Mouse (Mus musculus): ENCODE results near the gene Sh3d21. TPM values are rescaled to one million over a fixed set of nuclear protein-coding genes. Genes with fewer than 3 reads are reported as not detected.

The Sh3d21 gene
- polyA plus RNA-seq, 1 experiment from 2014 or later = 1.6 TPM

GRCm38 (mm10) chr4:126155183-126155582 is 8.1 kb downstream of the Sh3d21 start:
- H3K4me3 ChIP-seq (ENCODE audit: low read depth, low read length) = no peak overlapping the region
- H3K27ac ChIP-seq (ENCODE audit: low read depth, low read length) = no peak overlapping the region
- DNase-seq (ENCODE audit: low spot score) (peak; percentile 37), ATAC-seq (replicated peaks; ENCODE audit: low FRiP score) (no peak)
- 73% methylated on average over 4 of the region's 4 CpGs for WGBS
- H3K27me3 ChIP-seq (ENCODE audit: control insufficient read depth, insufficient read depth, low read length) = peaks cover 2% of the 10 kb centered on the region
- H3K36me3 ChIP-seq (ENCODE audit: control insufficient read depth, insufficient read depth, low read length) = no peaks in the 10 kb centered on the region
- H3K4me1 ChIP-seq (replicated peaks; ENCODE audit: control insufficient read depth, insufficient read depth, low read length) = no peaks in the 10 kb centered on the region
- H3K9ac ChIP-seq (ENCODE audit: low read length) = no peak overlapping the region
- no peak overlapping the region for H3K4me2 ChIP-seq (ENCODE audit: low read depth, low read length, severe bottlenecking)
- no peaks in the 10 kb centered on the region for H3K9me3 ChIP-seq (ENCODE audit: control insufficient read depth, low read length)

- no peak overlapping the region for H3K9ac ChIP-seq (ENCODE audit: low read length)
- peaks cover 24% of the 10 kb centered on the region for H3K27me3 ChIP-seq (ENCODE audit: control insufficient read depth, insufficient read depth, low read length)
- ATAC-seq (replicated peaks; ENCODE audit: low FRiP score) (no peak), DNase-seq (ENCODE audit: low spot score) (peak; percentile 48)
- no peak overlapping the region for H3K27ac ChIP-seq (ENCODE audit: low read depth, low read length)
- 59% methylated on average over 14 of the region's 14 CpGs for WGBS
- no peaks in the 10 kb centered on the region for H3K9me3 ChIP-seq (ENCODE audit: control insufficient read depth, low read length)
- no peak overlapping the region for H3K4me2 ChIP-seq (ENCODE audit: low read depth, low read length, severe bottlenecking)
- H3K4me3 ChIP-seq (ENCODE audit: low read depth, low read length) = no peak overlapping the region
- peaks cover 2% of the 10 kb centered on the region; the same call in 1 of the 2 replicates for H3K4me1 ChIP-seq (replicated peaks; ENCODE audit: control insufficient read depth, insufficient read depth, low read length)
- no peaks in the 10 kb centered on the region for H3K36me3 ChIP-seq (ENCODE audit: control insufficient read depth, insufficient read depth, low read length)
Measured at GRCm38 (mm10) chr4:126152864-126153263, 10.4 kb downstream of the Sh3d21 start.

DNA sequence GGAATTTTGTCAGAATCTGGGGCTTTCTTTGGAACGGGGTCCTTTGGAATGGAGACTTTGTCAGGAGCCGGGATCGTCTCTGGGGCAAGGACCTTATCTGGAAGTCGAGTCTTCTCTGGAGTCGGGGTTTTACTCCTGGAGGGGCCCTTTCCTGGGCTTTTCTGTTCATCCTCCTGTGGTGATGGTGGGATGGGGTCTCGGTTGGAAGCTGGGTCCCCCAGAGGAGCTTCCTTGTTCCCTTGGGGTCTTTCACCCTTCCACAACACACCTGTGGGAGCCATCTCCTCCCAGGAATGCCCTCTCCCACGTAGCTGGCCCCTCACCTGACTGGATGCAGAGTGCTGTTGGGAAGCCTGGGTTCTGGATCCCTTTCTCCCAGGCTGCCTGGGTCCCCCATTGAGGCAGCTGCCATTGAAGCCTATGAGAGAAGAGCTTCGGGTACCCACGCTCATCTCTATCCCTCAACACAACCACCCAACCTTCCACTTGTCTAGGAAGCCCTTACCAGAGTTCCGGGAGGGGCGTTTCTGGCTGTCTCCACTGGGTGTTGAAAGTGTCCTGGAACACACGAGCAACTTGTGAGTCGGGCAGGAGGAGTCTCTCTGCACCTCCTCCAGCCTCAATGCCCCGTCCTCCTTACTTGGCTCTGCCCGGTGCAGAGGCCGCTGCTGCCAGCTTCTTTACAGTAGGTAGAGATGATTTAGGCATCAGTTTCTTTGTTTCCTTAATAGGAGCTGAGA is 11.4 kb downstream of the Sh3d21 start:
- 84% methylated on average over 16 of the region's 16 CpGs for WGBS
- no peak overlapping the region for H3K27ac ChIP-seq (ENCODE audit: low read depth, low read length)

GRCm38 (mm10) chr4:126150949-126151320 is 12.4 kb downstream of the Sh3d21 start:
- Histone ChIP-seq H3K4me3 (ENCODE audit: low read depth, low read length) (no peak overlapping the region), H3K27me3 (ENCODE audit: control insufficient read depth, insufficient read depth, low read length) (peaks cover 28% of the 10 kb centered on the region), H3K9ac (ENCODE audit: low read length) (no peak overlapping the region), H3K27ac (ENCODE audit: low read depth, low read length) (no peak overlapping the region), H3K4me2 (ENCODE audit: low read depth, low read length, severe bottlenecking) (0 out of 2 replicates have a peak overlapping the region, but pooled peaks have one; percentile 18), H3K36me3 (ENCODE audit: control insufficient read depth, insufficient read depth, low read length) (no peaks in the 10 kb centered on the region), H3K9me3 (ENCODE audit: control insufficient read depth, low read length) (no peaks in the 10 kb centered on the region), H3K4me1 (replicated peaks; ENCODE audit: control insufficient read depth, insufficient read depth, low read length) (peaks cover 7% of the 10 kb centered on the region)
- ATAC-seq (replicated peaks; ENCODE audit: low FRiP score) (no peak), DNase-seq (ENCODE audit: low spot score) (peak; percentile 49)
- WGBS = 74% methylated on average over 6 of the region's 6 CpGs

More for the DNA sequence above, 11.4 kb downstream of the Sh3d21 start:
- Histone ChIP-seq H3K36me3 (ENCODE audit: control insufficient read depth, insufficient read depth, low read length) (no peaks in the 10 kb centered on the region), H3K9ac (ENCODE audit: low read length) (no peak overlapping the region), H3K4me2 (ENCODE audit: low read depth, low read length, severe bottlenecking) (no peak overlapping the region), H3K27me3 (ENCODE audit: control insufficient read depth, insufficient read depth, low read length) (peaks cover 28% of the 10 kb centered on the region), H3K4me3 (ENCODE audit: low read depth, low read length) (no peak overlapping the region), H3K4me1 (replicated peaks; ENCODE audit: control insufficient read depth, insufficient read depth, low read length) (peaks cover 7% of the 10 kb centered on the region), H3K9me3 (ENCODE audit: control insufficient read depth, low read length) (no peaks in the 10 kb centered on the region)
- ATAC-seq (replicated peaks; ENCODE audit: low FRiP score) = no peak
- DNase-seq (ENCODE audit: low spot score) = peak; percentile 45

DNA sequence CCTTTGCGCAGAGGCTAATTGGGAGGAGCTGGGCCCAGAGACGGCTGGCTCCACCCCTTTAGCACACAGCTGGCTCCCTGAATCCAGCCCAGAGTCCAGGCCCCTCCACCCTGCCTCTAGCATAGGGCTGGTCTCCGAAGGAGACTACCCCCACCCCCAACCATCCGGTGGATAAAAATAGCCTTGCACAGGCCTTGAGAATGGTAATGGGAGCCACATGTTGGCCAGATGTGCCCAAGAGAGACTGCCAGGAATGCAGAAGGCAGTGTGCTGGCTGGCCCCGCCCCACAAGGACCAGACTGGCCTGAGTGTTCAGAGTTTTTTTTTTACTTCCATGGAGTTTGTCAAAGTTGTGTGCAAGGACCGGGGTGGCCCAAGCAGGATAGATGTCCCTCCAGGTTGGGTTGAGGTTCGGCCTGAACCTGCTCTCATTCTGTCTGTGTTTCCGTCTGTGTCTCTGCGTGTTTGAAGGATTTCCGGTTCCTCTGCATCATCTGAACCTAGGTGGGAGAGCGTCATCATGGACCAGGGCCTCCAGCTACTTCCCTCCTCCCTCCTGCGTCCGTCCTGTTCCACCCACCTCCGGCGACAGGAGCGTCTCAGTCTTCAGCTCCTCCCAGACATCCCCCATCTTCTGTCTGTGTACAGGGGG is 12.9 kb downstream of the Sh3d21 start:
- Histone ChIP-seq H3K9me3 (ENCODE audit: control insufficient read depth, low read length) (no peaks in the 10 kb centered on the region), H3K36me3 (ENCODE audit: control insufficient read depth, insufficient read depth, low read length) (no peaks in the 10 kb centered on the region), H3K4me2 (ENCODE audit: low read depth, low read length, severe bottlenecking) (0 out of 2 replicates have a peak overlapping the region, but pooled peaks have one; percentile 24), H3K27ac (ENCODE audit: low read depth, low read length) (no peak overlapping the region), H3K9ac (ENCODE audit: low read length) (no peak overlapping the region), H3K4me3 (ENCODE audit: low read depth, low read length) (no peak overlapping the region), H3K27me3 (ENCODE audit: control insufficient read depth, insufficient read depth, low read length) (peaks cover 28% of the 10 kb centered on the region), H3K4me1 (replicated peaks; ENCODE audit: control insufficient read depth, insufficient read depth, low read length) (peaks cover 7% of the 10 kb centered on the region)
- ATAC-seq (replicated peaks; ENCODE audit: low FRiP score) (peak; percentile 35; the same call in 1 of the 2 replicates), DNase-seq (ENCODE audit: low spot score) (peak; percentile 73)
- 55% methylated on average over 16 of the region's 16 CpGs for WGBS

- WGBS = 60% methylated on average over 10 of the region's 10 CpGs
- no peak for ATAC-seq (replicated peaks; ENCODE audit: low FRiP score)
- Histone ChIP-seq H3K9ac (ENCODE audit: low read length) (no peak overlapping the region), H3K4me1 (replicated peaks; ENCODE audit: control insufficient read depth, insufficient read depth, low read length) (peaks cover 7% of the 10 kb centered on the region), H3K36me3 (ENCODE audit: control insufficient read depth, insufficient read depth, low read length) (no peaks in the 10 kb centered on the region), H3K4me3 (ENCODE audit: low read depth, low read length) (no peak overlapping the region; the same call in 1 of the 2 replicates), H3K27ac (ENCODE audit: low read depth, low read length) (no peak overlapping the region), H3K4me2 (ENCODE audit: low read depth, low read length, severe bottlenecking) (peak overlapping the region; percentile 71; the same call in 1 of the 2 replicates), H3K27me3 (ENCODE audit: control insufficient read depth, insufficient read depth, low read length) (peaks cover 28% of the 10 kb centered on the region), H3K9me3 (ENCODE audit: control insufficient read depth, low read length) (no peaks in the 10 kb centered on the region)
- no peak for DNase-seq (ENCODE audit: low spot score)
Measured at GRCm38 (mm10) chr4:126149798-126150197, 13.5 kb downstream of the Sh3d21 start.

- H3K9ac ChIP-seq (ENCODE audit: low read length) = peak overlapping the region; percentile 52; the same call in 1 of the 2 replicates
- no peak overlapping the region for H3K27ac ChIP-seq (ENCODE audit: low read depth, low read length)
- peak overlapping the region; percentile 71 for H3K4me2 ChIP-seq (ENCODE audit: low read depth, low read length, severe bottlenecking)
- 21% methylated on average over 42 of the region's 42 CpGs for WGBS
- H3K27me3 ChIP-seq (ENCODE audit: control insufficient read depth, insufficient read depth, low read length) = peaks cover 28% of the 10 kb centered on the region
- H3K4me3 ChIP-seq (ENCODE audit: low read depth, low read length) = peak overlapping the region; percentile 44
- H3K9me3 ChIP-seq (ENCODE audit: control insufficient read depth, low read length) = no peaks in the 10 kb centered on the region
- peaks cover 7% of the 10 kb centered on the region for H3K4me1 ChIP-seq (replicated peaks; ENCODE audit: control insufficient read depth, insufficient read depth, low read length)
- no peaks in the 10 kb centered on the region for H3K36me3 ChIP-seq (ENCODE audit: control insufficient read depth, insufficient read depth, low read length)
- no peak; the same call in 1 of the 2 replicates for ATAC-seq (replicated peaks; ENCODE audit: low FRiP score)
- no peak for DNase-seq (ENCODE audit: low spot score)
Measured at GRCm38 (mm10) chr4:126149041-126149676, 14.1 kb downstream of the Sh3d21 start.

DNA sequence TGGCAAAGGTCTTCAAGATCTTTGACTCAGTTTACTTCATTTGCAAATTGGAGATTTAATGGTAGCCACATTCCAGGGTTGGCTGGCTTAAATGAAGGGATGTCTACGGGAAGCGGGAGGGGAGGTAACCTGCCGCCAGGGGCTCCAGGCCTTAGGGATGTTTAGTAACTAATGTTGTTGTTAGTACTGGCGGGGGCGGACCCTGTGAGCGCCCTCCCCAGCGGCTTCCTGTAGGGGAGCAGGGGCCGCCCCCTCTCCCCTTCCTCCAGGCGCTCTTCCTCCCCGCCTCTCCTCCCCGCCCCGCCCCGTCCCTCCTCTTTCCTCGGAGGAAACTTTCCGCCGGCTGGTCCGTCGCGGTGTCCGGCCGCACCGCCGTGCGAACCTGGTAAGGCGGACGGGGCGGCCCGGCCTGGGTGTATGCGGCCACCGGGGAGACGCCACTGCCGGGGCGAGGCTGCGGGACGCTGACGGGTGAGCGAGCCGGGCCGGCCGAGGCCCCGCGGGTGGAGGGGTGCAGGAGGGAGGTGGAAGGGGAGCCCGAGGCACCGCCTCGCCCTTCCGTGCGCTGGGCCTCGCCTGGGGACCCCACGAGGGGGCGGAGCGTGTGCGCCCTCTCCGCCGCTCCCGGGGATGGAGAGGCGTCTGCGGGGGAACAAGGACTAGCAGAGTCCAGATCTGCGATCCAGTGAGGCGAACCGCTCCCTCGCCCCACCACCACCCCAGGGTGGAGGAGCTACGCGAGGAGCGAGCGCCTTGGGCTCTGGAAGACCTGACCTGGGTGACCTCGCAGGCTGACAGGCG is 14.9 kb downstream of the Sh3d21 start:
- Histone ChIP-seq H3K27ac (ENCODE audit: low read depth, low read length) (no peak overlapping the region), H3K9me3 (ENCODE audit: control insufficient read depth, low read length) (no peaks in the 10 kb centered on the region), H3K36me3 (ENCODE audit: control insufficient read depth, insufficient read depth, low read length) (no peaks in the 10 kb centered on the region), H3K4me3 (ENCODE audit: low read depth, low read length) (peak overlapping the region; percentile 44), H3K4me2 (ENCODE audit: low read depth, low read length, severe bottlenecking) (peak overlapping the region; percentile 71), H3K9ac (ENCODE audit: low read length) (peak overlapping the region; percentile 52), H3K4me1 (replicated peaks; ENCODE audit: control insufficient read depth, insufficient read depth, low read length) (peaks cover 7% of the 10 kb centered on the region), H3K27me3 (ENCODE audit: control insufficient read depth, insufficient read depth, low read length) (peaks cover 28% of the 10 kb centered on the region)
- DNase-seq (ENCODE audit: low spot score) (peak; percentile 75), ATAC-seq (replicated peaks; ENCODE audit: low FRiP score) (peak; percentile 25; the same call in 1 of the 2 replicates)
- 1% methylated on average over 63 of the region's 67 CpGs for WGBS
